Mouse (Mus musculus) bone marrow, adult 2 months (tissue): Measurements from ENCODE around the gene Invs. TPM values are rescaled to one million over a fixed set of nuclear protein-coding genes. Genes with fewer than 3 reads are reported as not detected.

Experiments used
- H3K27ac ChIP-seq: fragments of 200-500 bp; 2 replicates; pipeline ENCODE4 v1.5.1; 2012; ENCODE audit warnings: low read depth, mild to moderate bottlenecking, control low read depth, inconsistent platforms, low read length; ENCODE audit not compliant: control insufficient read depth, poor library complexity, insufficient read depth
- H3K4me1 ChIP-seq: fragments of 200-500 bp; 2 replicates; pipeline ENCODE4 v1.6.1; 2011; ENCODE audit warnings: low read length; ENCODE audit not compliant: control insufficient read depth, insufficient read depth
- H3K4me3 ChIP-seq: fragments of 200-500 bp; replicated peaks from 2 replicates; pipeline ENCODE3; 2011; ENCODE audit warnings: mild to moderate bottlenecking, low read depth, low read length, control low read depth; ENCODE audit not compliant: control insufficient read depth
- CTCF ChIP-seq: fragments of 200-500 bp; IDR thresholded peaks from 2 replicates; pipeline ENCODE4 v1.5.1; 2011; ENCODE audit warnings: low read length, control low read depth; ENCODE audit not compliant: control insufficient read depth, insufficient read depth
- POLR2A ChIP-seq: fragments of 200-500 bp; IDR thresholded peaks from 2 replicates; pipeline ENCODE4 v1.6.1; 2011; ENCODE audit warnings: low read depth, mild to moderate bottlenecking, control low read depth, low read length, borderline replicate concordance; ENCODE audit not compliant: control insufficient read depth
- WGBS: fragments of 180-500 bp; shearing (Covaris S2); methylation state at CpG from one replicate; pipeline ENCODE4 v1.1.7; 2018; 5-methylcytosine and 5-hydroxymethylcytosine counted together
- polyA plus RNA-seq: library from polyadenylated mRNA; stranded (reverse); fragments of >200 nt; gene quantifications from 2 replicates; pipeline ENCODE4 v1.2.4, GENCODE M21; 2011; ENCODE audit warnings: low replicate concordance; ENCODE audit not compliant: missing spikeins, insufficient read depth, insufficient read length

Invs gene
- polyA plus RNA-seq, 1 experiment = 2.7 TPM

GRCm38 (mm10) chr4:48267683-48268082 is 11.9 kb upstream of the Invs start:
- H3K4me1 ChIP-seq = no peaks in the 10 kb centered on the region
- WGBS = 73% methylated on average over 3 of the region's 3 CpGs
- no peak for TF ChIP-seq POLR2A
- no peak for TF ChIP-seq CTCF
- H3K27ac ChIP-seq = no peak overlapping the region
- H3K4me3 ChIP-seq = no peak overlapping the region

GRCm38 (mm10) chr4:48268127-48268526 is 11.4 kb upstream of the Invs start:
- H3K4me1 ChIP-seq = no peaks in the 10 kb centered on the region
- H3K4me3 ChIP-seq = no peak overlapping the region
- no peak overlapping the region for H3K27ac ChIP-seq
- no peak for TF ChIP-seq CTCF
- no peak for TF ChIP-seq POLR2A
- 85% methylated on average over 1 of the region's 1 CpGs for WGBS

DNA sequence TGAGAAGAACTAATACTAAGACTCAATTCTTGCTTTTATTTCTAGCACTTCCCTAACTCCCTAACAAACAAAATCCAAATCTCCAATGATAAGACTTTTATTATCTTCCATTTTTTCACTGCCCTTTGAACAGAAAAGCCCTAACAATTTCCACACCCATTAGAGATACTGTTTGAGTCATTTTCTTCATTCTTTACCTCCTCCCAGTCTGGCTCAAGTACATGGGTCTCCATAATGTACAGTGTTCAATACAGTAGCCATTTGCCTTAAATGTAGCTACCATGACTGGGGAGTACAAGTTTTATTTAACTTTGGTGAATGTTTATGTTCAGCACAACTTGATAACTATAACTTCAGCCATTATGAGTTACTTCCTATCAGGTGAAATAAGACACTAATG is 9.0 kb upstream of the Invs start:
- no peak overlapping the region for H3K27ac ChIP-seq
- TF ChIP-seq CTCF (no peak), POLR2A (no peak)
- H3K4me1 ChIP-seq = no peaks in the 10 kb centered on the region
- no peak overlapping the region for H3K4me3 ChIP-seq

GRCm38 (mm10) chr4:48271838-48272237 is 7.7 kb upstream of the Invs start:
- Histone ChIP-seq H3K4me1 (no peaks in the 10 kb centered on the region), H3K4me3 (no peak overlapping the region), H3K27ac (no peak overlapping the region)
- TF ChIP-seq POLR2A = no peak
- no peak for TF ChIP-seq CTCF
- 93% methylated on average over 5 of the region's 5 CpGs for WGBS

- no peak overlapping the region for H3K4me3 ChIP-seq
- no peaks in the 10 kb centered on the region for H3K4me1 ChIP-seq
- WGBS = 90% methylated on average over 7 of the region's 7 CpGs
- no peak for TF ChIP-seq POLR2A
- H3K27ac ChIP-seq = no peak overlapping the region
Measured at GRCm38 (mm10) chr4:48273119-48273829, 6.3 kb upstream of the Invs start.

- no peak for TF ChIP-seq POLR2A
- no peak for TF ChIP-seq CTCF
- H3K4me1 ChIP-seq = no peaks in the 10 kb centered on the region
- no peak overlapping the region for H3K27ac ChIP-seq
- WGBS = 79% methylated on average over 3 of the region's 3 CpGs
- no peak overlapping the region for H3K4me3 ChIP-seq
Measured at GRCm38 (mm10) chr4:48275736-48276135, 3.8 kb upstream of the Invs start.

DNA sequence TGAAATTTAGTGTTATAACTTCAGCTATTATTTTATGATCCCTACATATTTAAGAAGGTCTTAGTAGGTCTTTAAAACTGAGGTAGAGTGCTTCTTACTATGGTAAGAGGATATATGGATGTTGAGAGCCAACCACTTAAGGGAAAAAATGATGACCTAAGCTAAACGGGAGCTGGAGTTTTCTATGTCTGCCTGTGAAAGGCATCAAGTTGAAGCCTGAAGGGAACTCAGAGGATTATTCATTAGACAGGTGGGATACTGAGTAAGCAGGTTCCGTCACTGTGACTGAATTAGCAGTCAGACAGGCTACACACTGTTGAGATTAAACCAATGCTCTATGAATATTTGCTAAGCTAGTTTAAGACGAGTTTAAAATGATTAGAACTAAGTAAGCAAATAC is 2.5 kb upstream of the Invs start:
- WGBS = 74% methylated on average over 3 of the region's 3 CpGs
- Histone ChIP-seq H3K4me1 (no peaks in the 10 kb centered on the region), H3K27ac (no peak overlapping the region), H3K4me3 (no peak overlapping the region)
- TF ChIP-seq CTCF (no peak), POLR2A (no peak)

DNA sequence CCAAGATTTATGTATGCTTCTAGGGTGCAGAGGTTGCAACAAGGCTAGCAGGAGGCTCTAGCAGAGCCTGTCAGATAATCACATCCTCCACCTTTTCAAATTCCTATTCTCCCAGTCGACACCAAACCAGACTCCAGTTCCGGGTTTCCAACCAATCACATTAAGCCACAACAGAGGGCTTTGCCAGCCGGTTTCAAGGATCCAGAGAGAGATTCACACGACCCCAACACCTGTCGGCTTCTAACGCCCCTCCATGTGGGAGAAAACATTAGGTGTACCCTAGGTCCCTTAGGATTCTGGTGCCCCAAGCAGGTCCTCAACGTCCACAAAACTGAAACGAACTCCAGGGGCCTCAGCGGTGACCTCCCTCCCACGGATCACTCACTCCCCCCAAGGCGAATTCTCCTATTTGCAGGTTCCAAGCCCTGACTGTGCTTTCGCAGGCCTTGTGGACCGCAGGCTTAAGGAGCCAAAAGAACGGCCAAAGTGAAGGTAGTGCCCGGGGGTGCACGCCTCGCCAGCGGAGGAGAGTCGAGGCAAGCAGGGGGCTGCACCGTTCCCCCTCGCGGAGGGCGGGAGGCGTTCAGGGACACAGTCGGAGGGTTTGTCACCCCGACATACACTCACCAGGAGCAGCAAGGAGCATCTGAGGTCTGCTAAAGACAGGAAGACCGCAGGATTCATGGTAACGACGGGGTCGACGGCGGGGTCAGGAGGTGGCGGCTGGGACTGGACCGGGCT is 633 bp upstream of the Invs start:
- no peaks in the 10 kb centered on the region for H3K4me1 ChIP-seq
- under 1% methylated on average over 34 of the region's 34 CpGs for WGBS
- no peak for TF ChIP-seq POLR2A
- no peak for TF ChIP-seq CTCF
- peak overlapping the region; percentile 96 for H3K4me3 ChIP-seq
- H3K27ac ChIP-seq = peak overlapping the region; percentile 38; the same call in 1 of the 2 replicates
